Mouse (Mus musculus): Measurements from ENCODE around the gene Ppp6r2.

DNA sequence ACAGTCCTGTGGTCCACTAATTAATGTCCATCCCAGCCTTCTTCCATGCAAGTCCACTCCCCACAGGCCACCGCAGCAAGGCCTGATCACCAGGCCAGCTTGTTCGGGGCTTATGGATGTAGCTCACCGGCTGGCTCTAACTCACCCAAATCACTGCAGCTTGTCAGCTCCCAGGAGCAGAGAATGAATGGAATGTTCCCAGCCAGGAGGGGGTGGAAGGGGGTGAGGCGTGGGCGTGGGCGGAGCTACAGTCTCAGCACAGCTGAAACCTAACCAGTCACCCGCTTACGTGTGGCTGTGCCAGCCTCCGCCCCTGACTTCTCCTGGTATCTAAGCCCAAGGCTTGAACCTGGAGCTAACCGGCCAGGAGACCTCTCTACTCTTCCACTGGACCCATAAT lies 41.9 kb upstream of the Ppp6r2 start:
- no peak for TF ChIP-seq CTCF (IDR thresholded peaks at IDR 0.05; ENCODE audit: extremely low read depth, insufficient read length, insufficient replicate concordance, low read depth, low read length)
- TF ChIP-seq POLR2A (IDR thresholded peaks at IDR 0.05; ENCODE audit: low read depth, low read length) = no peak
